Mouse (Mus musculus): ENCODE measurements at regions not wholly inside any gene's neighbourhood (a gene's known extent, or its start where the extent isn't known, plus 50 kb on each side); places are given as distances from the start of the nearest gene placed in this dataset.

- WGBS: 21% methylated on average over 7 of the region's 7 CpGs
- H3K27me3 ChIP-seq (ENCODE audit: control insufficient read depth, insufficient read depth, low read length): no peaks in the 10 kb centered on the region
- H3K27ac ChIP-seq (ENCODE audit: insufficient read depth, low read length): no peak overlapping the region
- DNase-seq: no peak
- no peak overlapping the region for H3K4me3 ChIP-seq (replicated peaks; ENCODE audit: insufficient read depth, low read depth, low read length)
- no peak for TF ChIP-seq POLR2A (IDR thresholded peaks at IDR 0.05; ENCODE audit: borderline replicate concordance, insufficient read depth, low read length)
- TF ChIP-seq CTCF (IDR thresholded peaks at IDR 0.05; ENCODE audit: borderline replicate concordance, insufficient read depth, low read depth, low read length): no peak
- H3K4me1 ChIP-seq (ENCODE audit: control insufficient read depth, insufficient read depth, low read length): no peaks in the 10 kb centered on the region
These were observed 1426.7 kb downstream of the Slc22a22 start for GRCm38 (mm10) chr15:56050716-56051115.

- 80% methylated on average over 2 of the region's 2 CpGs for WGBS
- TF ChIP-seq POLR2A (IDR thresholded peaks at IDR 0.05; ENCODE audit: borderline replicate concordance, insufficient read depth, low read length) (no peak), CTCF (IDR thresholded peaks at IDR 0.05; ENCODE audit: borderline replicate concordance, insufficient read depth, low read depth, low read length) (no peak)
- no peaks in the 10 kb centered on the region for H3K27me3 ChIP-seq (ENCODE audit: control insufficient read depth, insufficient read depth, low read length)
These were observed 1429.6 kb downstream of the Slc22a22 start for GRCm38 (mm10) chr15:56047832-56048231.

GRCm38 (mm10) chr15:56046679-56047532 is 1430.5 kb downstream of the Slc22a22 start:
- TF ChIP-seq POLR2A (IDR thresholded peaks at IDR 0.05; ENCODE audit: borderline replicate concordance, insufficient read depth, low read length): no peak
- peak; percentile 79 for TF ChIP-seq CTCF (IDR thresholded peaks at IDR 0.05; ENCODE audit: borderline replicate concordance, insufficient read depth, low read depth, low read length)
- WGBS: 27% methylated on average over 16 of the region's 16 CpGs
- H3K27ac ChIP-seq (ENCODE audit: insufficient read depth, low read length): no peak overlapping the region
- DNase-seq: peak; percentile 35 to 51
- H3K4me3 ChIP-seq (replicated peaks; ENCODE audit: insufficient read depth, low read depth, low read length): peak overlapping the region; percentile 43
- no peaks in the 10 kb centered on the region for H3K27me3 ChIP-seq (ENCODE audit: control insufficient read depth, insufficient read depth, low read length)
- H3K4me1 ChIP-seq (ENCODE audit: control insufficient read depth, insufficient read depth, low read length): no peaks in the 10 kb centered on the region

More at GRCm38 (mm10) chr15:56047832-56048231, 1429.6 kb downstream of the Slc22a22 start:
- DNase-seq: no peak
- Histone ChIP-seq H3K27ac (ENCODE audit: insufficient read depth, low read length) (no peak overlapping the region), H3K4me1 (ENCODE audit: control insufficient read depth, insufficient read depth, low read length) (no peaks in the 10 kb centered on the region), H3K4me3 (replicated peaks; ENCODE audit: insufficient read depth, low read depth, low read length) (no peak overlapping the region)

- WGBS: 81% methylated on average over 10 of the region's 10 CpGs
- no peak for DNase-seq
- TF ChIP-seq CTCF (IDR thresholded peaks at IDR 0.05; ENCODE audit: borderline replicate concordance, insufficient read depth, low read depth, low read length): no peak
- no peak for TF ChIP-seq POLR2A (IDR thresholded peaks at IDR 0.05; ENCODE audit: borderline replicate concordance, insufficient read depth, low read length)
- H3K27me3 ChIP-seq (ENCODE audit: control insufficient read depth, insufficient read depth, low read length): no peaks in the 10 kb centered on the region
- no peak overlapping the region for H3K4me3 ChIP-seq (replicated peaks; ENCODE audit: insufficient read depth, low read depth, low read length)
- no peaks in the 10 kb centered on the region for H3K4me1 ChIP-seq (ENCODE audit: control insufficient read depth, insufficient read depth, low read length)
- no peak overlapping the region for H3K27ac ChIP-seq (ENCODE audit: insufficient read depth, low read length)
These were observed 1431.7 kb downstream of the Slc22a22 start for GRCm38 (mm10) chr15:56045510-56046245.

- H3K27me3 ChIP-seq (ENCODE audit: control insufficient read depth, insufficient read depth, low read length): no peaks in the 10 kb centered on the region
- no peak for DNase-seq
- H3K27ac ChIP-seq (ENCODE audit: insufficient read depth, low read length): no peak overlapping the region
- no peaks in the 10 kb centered on the region for H3K4me1 ChIP-seq (ENCODE audit: control insufficient read depth, insufficient read depth, low read length)
- no peak overlapping the region for H3K4me3 ChIP-seq (replicated peaks; ENCODE audit: insufficient read depth, low read depth, low read length)
- WGBS: 49% methylated on average over 4 of the region's 4 CpGs
- TF ChIP-seq CTCF (IDR thresholded peaks at IDR 0.05; ENCODE audit: borderline replicate concordance, insufficient read depth, low read depth, low read length) (no peak), POLR2A (IDR thresholded peaks at IDR 0.05; ENCODE audit: borderline replicate concordance, insufficient read depth, low read length) (no peak)
These were observed 1434.1 kb downstream of the Slc22a22 start for GRCm38 (mm10) chr15:56043282-56043681.

GRCm38 (mm10) chr15:56042449-56042848 is 1435.0 kb downstream of the Slc22a22 start:
- Histone ChIP-seq H3K27ac (ENCODE audit: insufficient read depth, low read length) (no peak overlapping the region), H3K4me3 (replicated peaks; ENCODE audit: insufficient read depth, low read depth, low read length) (no peak overlapping the region), H3K27me3 (ENCODE audit: control insufficient read depth, insufficient read depth, low read length) (no peaks in the 10 kb centered on the region), H3K4me1 (ENCODE audit: control insufficient read depth, insufficient read depth, low read length) (no peaks in the 10 kb centered on the region)
- no peak for DNase-seq
- TF ChIP-seq CTCF (IDR thresholded peaks at IDR 0.05; ENCODE audit: borderline replicate concordance, insufficient read depth, low read depth, low read length): no peak
- TF ChIP-seq POLR2A (IDR thresholded peaks at IDR 0.05; ENCODE audit: borderline replicate concordance, insufficient read depth, low read length): no peak

- 79% methylated on average over 2 of the region's 2 CpGs for WGBS
- no peak overlapping the region for H3K27ac ChIP-seq (ENCODE audit: insufficient read depth, low read length)
- H3K4me3 ChIP-seq (replicated peaks; ENCODE audit: insufficient read depth, low read depth, low read length): no peak overlapping the region
- no peaks in the 10 kb centered on the region for H3K4me1 ChIP-seq (ENCODE audit: control insufficient read depth, insufficient read depth, low read length)
- DNase-seq: no peak
- no peaks in the 10 kb centered on the region for H3K27me3 ChIP-seq (ENCODE audit: control insufficient read depth, insufficient read depth, low read length)
- TF ChIP-seq CTCF (IDR thresholded peaks at IDR 0.05; ENCODE audit: borderline replicate concordance, insufficient read depth, low read depth, low read length): no peak
- TF ChIP-seq POLR2A (IDR thresholded peaks at IDR 0.05; ENCODE audit: borderline replicate concordance, insufficient read depth, low read length): no peak
These were observed 1447.4 kb downstream of the Slc22a22 start for GRCm38 (mm10) chr15:56030007-56030406.
